Mouse (Mus musculus) heart, adult 2 months (tissue): ENCODE measurements around the gene Nmnat2. TPM values are rescaled to one million over a fixed set of nuclear protein-coding genes. Genes with fewer than 3 reads are reported as not detected.

Experiments
- DNase-seq, 2 experiments: peaks; one replicate each; pipeline ENCODE4 v3.0.0; 2021
- H3K27ac ChIP-seq: fragments of 200-600 bp; 2 replicates; pipeline ENCODE4 v1.8.1; 2022
- H3K27me3 ChIP-seq: fragments of 200-500 bp; 2 replicates; pipeline ENCODE4 v1.6.1; 2012; ENCODE audit warnings: mild to moderate bottlenecking, low read length, inconsistent platforms, mixed read lengths; ENCODE audit not compliant: control insufficient read depth, insufficient read depth
- H3K36me3 ChIP-seq: fragments of 200-500 bp; 2 replicates; pipeline ENCODE4 v1.6.1; 2012; ENCODE audit warnings: low read length, inconsistent platforms; ENCODE audit not compliant: control insufficient read depth, insufficient read depth
- H3K4me1 ChIP-seq: fragments of 200-500 bp; 2 replicates; pipeline ENCODE4 v1.6.1; 2011; ENCODE audit warnings: low read length; ENCODE audit not compliant: control insufficient read depth, insufficient read depth
- H3K4me3 ChIP-seq: fragments of 200-600 bp; 2 replicates; pipeline ENCODE4 v1.8.1; 2022
- H3K79me2 ChIP-seq: fragments of 200-500 bp; replicated peaks from 2 replicates; pipeline ENCODE4 v1.6.1; 2012; ENCODE audit warnings: mild to moderate bottlenecking, inconsistent platforms, low read length, moderate library complexity, mixed read lengths; ENCODE audit not compliant: control insufficient read depth, insufficient read depth
- H3K9ac ChIP-seq: fragments of 200-500 bp; 2 replicates; pipeline ENCODE4 v1.6.1; 2012; ENCODE audit warnings: low read depth, mild to moderate bottlenecking, control low read depth, inconsistent platforms, low read length, mixed read lengths
- CTCF ChIP-seq: fragments of 200-600 bp; IDR thresholded peaks from 2 replicates; pipeline ENCODE4 v1.8.1; 2022; ENCODE audit warnings: antibody characterized with exemption, mild to moderate bottlenecking, moderate library complexity
- EP300 ChIP-seq: fragments of 200-500 bp; IDR thresholded peaks from 2 replicates; pipeline ENCODE4 v1.6.1; 2011; ENCODE audit warnings: low read depth, low read length, control low read depth; ENCODE audit not compliant: insufficient read depth
- POLR2A ChIP-seq: fragments of 200-500 bp; IDR thresholded peaks from 2 replicates; pipeline ENCODE4 v1.6.1; 2011; ENCODE audit warnings: mild to moderate bottlenecking, low read depth, low read length, control low read depth; ENCODE audit not compliant: insufficient read depth
- WGBS: fragments of 180-500 bp; shearing (Covaris S2); methylation state at CpG from one replicate; pipeline ENCODE4 v1.1.7; 2018; 5-methylcytosine and 5-hydroxymethylcytosine counted together
- intact Hi-C: fragments of 180-260 bp; cut with DNase I; formaldehyde crosslinking; loops from one replicate; pipeline ENCODE4 v1.15.1; 2025
- polyA plus RNA-seq: library from polyadenylated mRNA; depleted of rRNA; stranded (reverse); fragments of >200 nt; gene quantifications from 2 replicates; pipeline ENCODE4 v1.2.3, GENCODE M21; 2012
- total RNA-seq, 2 experiments: library from RNA; stranded (reverse); gene quantifications; 2 replicates each; pipeline ENCODE4 v1.2.3; 2021

Nmnat2 gene
- total and polyA plus RNA-seq, 3 experiments = 0.29 to 0.89 (median 0.66) TPM

DNA sequence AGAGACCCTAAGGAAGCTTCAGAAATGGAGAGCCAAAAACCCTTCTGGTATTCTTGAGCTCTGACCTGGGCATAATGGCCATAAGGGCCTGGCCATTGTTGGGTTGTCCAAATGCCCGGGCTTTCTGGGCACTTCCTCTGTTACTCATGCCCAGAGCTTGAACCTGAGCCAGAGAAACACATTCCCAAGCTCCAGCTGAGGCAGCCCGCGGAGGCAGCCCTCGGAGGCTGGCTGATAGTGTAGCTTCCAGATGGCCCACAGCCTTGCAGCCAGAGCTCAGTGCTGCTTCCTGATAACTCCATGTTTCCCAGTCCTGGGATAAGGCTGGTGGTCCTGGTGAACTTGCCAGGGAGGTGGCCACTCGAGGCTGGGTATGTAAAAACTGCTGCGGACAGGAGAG, 129.4 kb downstream of the Nmnat2 start:
- Histone ChIP-seq H3K36me3 (no peaks in the 10 kb centered on the region), H3K27me3 (no peaks in the 10 kb centered on the region), H3K27ac (no peak overlapping the region), H3K4me3 (no peak overlapping the region), H3K9ac (no peak overlapping the region), H3K79me2 (no peaks in the 10 kb centered on the region), H3K4me1 (peaks cover 4% of the 10 kb centered on the region; the same call in 1 of the 2 replicates)
- intact Hi-C loops = no loop called here
- DNase-seq = peak in 1 of 2 experiments; percentile 40
- 12% methylated on average over 6 of the region's 6 CpGs for WGBS
- no peak for TF ChIP-seq CTCF
- TF ChIP-seq POLR2A = no peak
- no peak for TF ChIP-seq EP300

DNA sequence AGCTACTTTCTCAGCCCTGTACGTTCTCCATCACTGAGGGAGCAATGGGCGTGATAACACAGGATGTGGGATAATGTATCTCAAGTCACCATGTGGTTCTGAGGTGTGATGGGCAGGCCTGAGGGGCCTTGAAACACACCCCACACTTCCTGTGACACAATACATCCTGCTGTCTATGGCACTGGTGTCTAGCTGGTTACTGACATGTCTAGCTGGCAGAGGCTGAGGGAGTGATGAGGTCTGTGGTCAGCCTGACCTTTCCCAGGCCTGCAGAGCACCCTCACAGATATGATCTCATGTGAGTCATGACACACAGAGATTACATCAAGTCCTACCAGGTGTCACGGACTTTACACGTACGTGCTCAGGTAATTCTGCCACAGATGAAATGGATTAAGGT, 130.4 kb downstream of the Nmnat2 start:
- no peak for DNase-seq
- Histone ChIP-seq H3K79me2 (no peaks in the 10 kb centered on the region), H3K4me1 (peaks cover 4% of the 10 kb centered on the region; the same call in 1 of the 2 replicates), H3K27me3 (no peaks in the 10 kb centered on the region), H3K9ac (no peak overlapping the region), H3K36me3 (no peaks in the 10 kb centered on the region), H3K4me3 (no peak overlapping the region), H3K27ac (no peak overlapping the region)
- TF ChIP-seq EP300 = no peak
- no peak for TF ChIP-seq CTCF
- TF ChIP-seq POLR2A = no peak
- 85% methylated on average over 5 of the region's 5 CpGs for WGBS
- intact Hi-C loops = loop anchor here (1.0 kb wide), 1 partner anchor 9 kb away; no protein-coding TSS in a partner anchor

DNA sequence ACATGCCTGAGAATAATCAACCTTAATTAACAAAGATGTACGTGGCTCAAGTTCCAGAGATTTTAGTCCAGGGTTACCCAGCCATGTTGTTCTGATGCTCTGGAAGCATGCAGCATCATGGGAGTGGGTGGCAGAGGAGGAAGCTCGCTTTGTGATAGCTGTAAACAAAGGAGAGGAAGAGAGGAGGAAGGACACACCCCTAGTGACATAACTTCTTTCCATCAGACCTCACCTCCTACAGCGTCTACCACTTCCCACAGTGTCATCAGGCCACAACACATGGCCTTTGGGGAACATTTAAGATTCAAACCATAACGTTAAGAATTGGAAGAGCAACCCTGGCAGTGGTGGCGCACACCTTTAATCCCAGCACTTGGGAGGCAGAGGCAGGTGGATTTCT, 133.0 kb downstream of the Nmnat2 start:
- Histone ChIP-seq H3K36me3 (no peaks in the 10 kb centered on the region), H3K4me3 (no peak overlapping the region), H3K27ac (no peak overlapping the region), H3K79me2 (no peaks in the 10 kb centered on the region), H3K4me1 (peaks cover 8% of the 10 kb centered on the region), H3K9ac (no peak overlapping the region), H3K27me3 (no peaks in the 10 kb centered on the region)
- TF ChIP-seq EP300 = no peak
- TF ChIP-seq POLR2A = no peak
- TF ChIP-seq CTCF = no peak
- WGBS = 59% methylated on average over 5 of the region's 5 CpGs
- no peak for DNase-seq
- intact Hi-C loops = no loop called here

DNA sequence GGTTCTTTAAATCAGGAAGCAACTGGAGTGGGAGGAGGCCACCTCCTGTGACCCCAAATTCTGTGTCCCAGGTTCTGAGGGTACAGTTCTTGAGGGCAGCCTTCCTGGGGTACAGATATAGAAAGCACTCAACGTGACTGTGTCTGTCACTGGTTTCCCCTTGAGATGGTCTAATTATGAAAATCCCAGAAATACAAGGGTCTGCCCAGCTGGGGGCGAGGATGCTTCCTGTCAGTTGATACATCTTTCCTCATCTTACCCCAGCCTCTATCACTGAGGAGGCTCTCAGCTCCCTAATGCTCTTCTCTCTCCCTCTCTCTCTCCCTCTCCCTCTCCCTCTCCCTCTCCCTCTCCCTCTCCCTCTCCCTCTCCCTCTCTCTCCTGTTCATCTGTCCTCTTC, 135.3 kb downstream of the Nmnat2 start:
- TF ChIP-seq EP300 = no peak
- peak; percentile 30 for TF ChIP-seq CTCF
- TF ChIP-seq POLR2A = no peak
- no peak overlapping the region for H3K4me3 ChIP-seq
- H3K4me1 ChIP-seq = peaks cover 4% of the 10 kb centered on the region
- H3K27me3 ChIP-seq = no peaks in the 10 kb centered on the region
- H3K36me3 ChIP-seq = no peaks in the 10 kb centered on the region
- WGBS = 79% methylated on average over 2 of the region's 2 CpGs
- no peak for DNase-seq
- no peak overlapping the region for H3K27ac ChIP-seq
- H3K9ac ChIP-seq = no peak overlapping the region
- no peaks in the 10 kb centered on the region for H3K79me2 ChIP-seq
- intact Hi-C loops = loop anchor here (5.0 kb wide), 1 partner anchor 183 kb away; no protein-coding TSS in a partner anchor

DNA sequence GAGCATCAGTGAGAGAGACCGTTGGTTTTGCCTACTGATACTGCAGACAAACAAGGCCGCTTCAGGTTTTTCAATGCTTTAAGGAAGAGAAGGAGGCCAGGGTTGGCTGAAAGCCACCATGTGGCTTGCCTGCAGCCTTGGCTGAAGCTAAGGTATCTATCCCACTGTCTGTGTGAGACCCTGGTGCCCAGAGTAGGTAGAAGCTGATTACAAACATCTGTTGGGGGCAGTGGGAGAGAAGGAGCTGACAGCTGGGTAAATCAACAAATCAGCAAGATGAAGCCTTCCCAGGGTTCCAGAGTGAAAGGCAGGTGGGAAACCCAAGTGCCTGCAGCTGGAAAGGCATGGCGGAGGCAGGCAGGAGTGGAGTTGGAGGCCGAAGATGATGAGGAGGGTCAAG, 136.0 kb downstream of the Nmnat2 start:
- Histone ChIP-seq H3K4me3 (no peak overlapping the region), H3K4me1 (peaks cover 4% of the 10 kb centered on the region), H3K27me3 (no peaks in the 10 kb centered on the region), H3K9ac (no peak overlapping the region), H3K79me2 (no peaks in the 10 kb centered on the region), H3K27ac (no peak overlapping the region), H3K36me3 (no peaks in the 10 kb centered on the region)
- WGBS = 83% methylated on average over 4 of the region's 4 CpGs
- intact Hi-C loops = loop anchor here (5.0 kb wide), 1 partner anchor 184 kb away; no protein-coding TSS in a partner anchor
- DNase-seq = no peak
- no peak for TF ChIP-seq CTCF

DNA sequence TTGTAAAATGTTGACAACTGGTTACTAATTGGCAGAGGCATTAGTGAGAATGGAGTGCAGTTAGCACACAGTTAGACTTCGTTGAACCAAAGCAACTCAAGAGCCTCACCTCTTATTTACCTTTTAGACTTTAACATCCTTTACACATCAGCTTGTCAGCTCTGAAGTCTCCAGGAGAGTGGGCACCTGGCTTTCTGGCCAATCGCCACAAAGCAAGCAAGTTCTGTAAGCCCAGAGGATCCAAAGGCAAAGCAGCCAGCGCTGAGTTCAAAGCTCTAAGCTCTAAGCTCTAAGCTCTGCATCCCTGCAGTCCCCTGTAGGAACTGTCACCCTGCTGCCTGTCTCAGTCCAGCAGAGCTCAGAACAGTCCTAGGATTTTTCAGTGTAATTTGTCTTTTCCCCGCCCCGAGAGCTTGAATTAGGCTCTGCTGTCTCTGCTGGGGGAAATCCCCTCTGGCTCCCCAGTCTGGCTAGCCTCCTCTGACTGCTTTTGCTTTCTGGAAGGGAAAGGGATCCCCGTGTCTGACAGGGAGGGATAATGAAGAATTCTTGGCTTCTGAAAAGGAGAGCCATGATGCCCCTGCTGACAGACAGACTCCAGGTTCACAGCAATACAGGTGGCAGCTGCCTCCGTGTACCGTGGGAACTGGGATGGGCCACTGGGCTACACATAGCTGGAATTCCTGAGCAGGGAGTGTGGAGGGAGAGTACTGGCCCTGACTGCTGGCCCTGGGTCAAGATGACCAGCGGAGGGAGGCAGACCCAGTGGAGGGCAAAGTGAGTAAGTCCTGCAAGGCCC, 136.8 kb downstream of the Nmnat2 start:
- Histone ChIP-seq H3K27ac (peak overlapping the region; percentile 27), H3K4me3 (no peak overlapping the region), H3K79me2 (no peaks in the 10 kb centered on the region), H3K4me1 (peaks cover 4% of the 10 kb centered on the region), H3K9ac (no peak overlapping the region), H3K36me3 (no peaks in the 10 kb centered on the region), H3K27me3 (no peaks in the 10 kb centered on the region)
- no peak for TF ChIP-seq POLR2A
- TF ChIP-seq EP300 = no peak
- TF ChIP-seq CTCF = no peak
- DNase-seq = peak; percentile 56 to 60
- 46% methylated on average over 9 of the region's 9 CpGs for WGBS
- intact Hi-C loops = loop anchor here (1.0 to 5.0 kb wide), 2 partner anchors 43 to 184 kb away; no protein-coding TSS in a partner anchor
